Mouse (Mus musculus) heart, adult 2 months (tissue): Measurements from ENCODE around the gene Krtap2-4.

Experiments
- CTCF ChIP-seq: fragments of 200-600 bp; IDR thresholded peaks from 2 replicates; pipeline ENCODE4 v1.8.1; 2022; ENCODE audit warnings: antibody characterized with exemption, mild to moderate bottlenecking, moderate library complexity
- EP300 ChIP-seq: fragments of 200-500 bp; IDR thresholded peaks from 2 replicates; pipeline ENCODE4 v1.6.1; 2011; ENCODE audit warnings: low read depth, low read length, control low read depth; ENCODE audit not compliant: insufficient read depth
- POLR2A ChIP-seq: fragments of 200-500 bp; IDR thresholded peaks from 2 replicates; pipeline ENCODE4 v1.6.1; 2011; ENCODE audit warnings: mild to moderate bottlenecking, low read depth, low read length, control low read depth; ENCODE audit not compliant: insufficient read depth

DNA sequence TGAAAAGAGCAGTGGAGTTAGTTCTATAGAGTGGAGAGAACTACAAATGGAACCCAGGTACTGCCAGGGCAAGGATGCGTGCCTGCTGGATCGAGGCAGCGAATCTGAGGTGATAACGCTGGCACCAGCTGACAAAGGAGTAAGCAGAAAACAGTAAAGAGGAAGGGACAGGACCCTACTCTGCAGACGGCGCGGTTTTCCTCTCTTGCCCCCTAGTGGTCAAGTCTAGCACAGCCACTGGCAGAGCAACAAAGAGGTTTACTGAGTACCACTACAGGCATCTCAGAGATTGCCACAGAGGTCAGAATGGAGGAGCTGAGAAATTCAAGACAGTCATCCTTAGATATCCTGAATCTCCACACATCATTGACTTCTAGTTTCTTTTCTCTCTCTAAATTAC lies 40.5 kb downstream of the Krtap2-4 start:
- TF ChIP-seq POLR2A (no peak), CTCF (peak; percentile 92), EP300 (no peak)
